Mouse (Mus musculus) liver, embryonic 11.5 days (tissue): ENCODE measurements around the gene Kif5a. TPM values are rescaled to one million over a fixed set of nuclear protein-coding genes. Genes with fewer than 3 reads are reported as not detected.

ENCODE experiments used
- ATAC-seq: fragments of 200-750 bp; cut with Nextera tagmentation; replicated peaks from 2 replicates; pipeline ENCODE4 v1.8.0; 2017; ENCODE audit warnings: moderate number of reproducible peaks, mild to moderate bottlenecking, moderate TSS enrichment, moderate library complexity; ENCODE audit not compliant: low FRiP score
- DNase-seq: peaks from one replicate; pipeline ENCODE4 v3.0.0-alpha.2; 2017; ENCODE audit warnings: low spot score
- H3K27ac ChIP-seq: fragments of 300-500 bp; sonication (generic); 2 replicates; pipeline ENCODE4 v1.5.1; 2014; ENCODE audit warnings: mild to moderate bottlenecking, low read depth, low read length, control low read depth
- H3K27me3 ChIP-seq: fragments of 300-500 bp; sonication (generic); replicated peaks from 2 replicates; pipeline ENCODE4 v1.6.1; 2014; ENCODE audit warnings: low read length, mixed read lengths; ENCODE audit not compliant: control insufficient read depth, insufficient read depth
- H3K36me3 ChIP-seq: fragments of 300-500 bp; sonication (generic); 2 replicates; pipeline ENCODE4 v1.6.1; 2014; ENCODE audit warnings: mild to moderate bottlenecking, low read length, moderate library complexity, mixed read lengths; ENCODE audit not compliant: control insufficient read depth, insufficient read depth
- H3K4me1 ChIP-seq: fragments of 300-500 bp; sonication (generic); replicated peaks from 2 replicates; pipeline ENCODE4 v1.6.1; 2014; ENCODE audit warnings: low read length, mixed read lengths; ENCODE audit not compliant: control insufficient read depth, insufficient read depth
- H3K4me2 ChIP-seq: fragments of 300-500 bp; sonication (generic); 2 replicates; pipeline ENCODE4 v1.6.1; 2014; ENCODE audit warnings: mild to moderate bottlenecking, control low read depth, moderate library complexity
- H3K4me3 ChIP-seq: fragments of 300-500 bp; sonication (generic); 2 replicates; pipeline ENCODE4 v1.5.1; 2014; ENCODE audit warnings: low read depth, low read length, control low read depth
- H3K9ac ChIP-seq: fragments of 300-500 bp; sonication (generic); 2 replicates; pipeline ENCODE4 v1.6.1; 2014; ENCODE audit warnings: low read depth, low read length, control low read depth
- H3K9me3 ChIP-seq: fragments of 300-500 bp; sonication (generic); 2 replicates; pipeline ENCODE4 v1.6.1; 2016; ENCODE audit warnings: low read length, inconsistent platforms, mixed read lengths; ENCODE audit not compliant: control insufficient read depth
- WGBS: fragments of 180-500 bp; shearing (Covaris S2); extraction: QIAGEN DNeasy Blood & Tissue Kit; methylation state at CpG from one replicate; pipeline ENCODE4 v1.1.7; 2014; 5-methylcytosine and 5-hydroxymethylcytosine counted together
- polyA plus RNA-seq: library from polyadenylated mRNA; unstranded; fragments of >200 nt; fragmentation: Nextera tagmentation; extraction: Ambion mirVana; gene quantifications from 2 replicates; pipeline ENCODE4 v1.2.1, GENCODE M21; 2014

Gene Kif5a
- polyA plus RNA-seq, 1 experiment from 2014 or later, result 1.4 TPM

DNA sequence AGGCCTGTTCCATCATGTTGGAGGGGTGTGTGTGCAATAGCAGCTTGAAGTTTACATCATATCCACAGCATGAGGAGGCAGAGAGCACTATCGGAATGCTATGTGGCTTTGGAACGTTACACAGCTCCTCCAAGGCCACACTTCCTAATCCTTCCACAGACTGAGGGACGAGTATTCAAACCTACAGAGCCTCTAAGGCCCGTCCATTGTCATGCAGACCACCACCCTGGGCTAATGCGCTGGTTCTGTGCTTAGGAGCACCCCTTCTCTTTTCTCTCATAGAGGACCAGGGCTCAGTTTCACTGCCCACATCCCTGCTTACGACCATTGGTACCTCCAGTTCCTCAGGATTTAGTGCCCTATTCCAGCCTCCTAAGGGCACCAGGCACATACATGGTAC lies 37.9 kb downstream of the Kif5a start:
- Histone ChIP-seq H3K9me3 (no peaks in the 10 kb centered on the region), H3K27ac (no peak overlapping the region), H3K4me2 (no peak overlapping the region), H3K4me3 (no peak overlapping the region), H3K27me3 (no peaks in the 10 kb centered on the region; the same call in 1 of the 2 replicates), H3K9ac (no peak overlapping the region), H3K4me1 (peaks cover 9% of the 10 kb centered on the region), H3K36me3 (no peaks in the 10 kb centered on the region)
- WGBS, result 61% methylated on average over 6 of the region's 6 CpGs
- ATAC-seq (no peak), DNase-seq (no peak)

DNA sequence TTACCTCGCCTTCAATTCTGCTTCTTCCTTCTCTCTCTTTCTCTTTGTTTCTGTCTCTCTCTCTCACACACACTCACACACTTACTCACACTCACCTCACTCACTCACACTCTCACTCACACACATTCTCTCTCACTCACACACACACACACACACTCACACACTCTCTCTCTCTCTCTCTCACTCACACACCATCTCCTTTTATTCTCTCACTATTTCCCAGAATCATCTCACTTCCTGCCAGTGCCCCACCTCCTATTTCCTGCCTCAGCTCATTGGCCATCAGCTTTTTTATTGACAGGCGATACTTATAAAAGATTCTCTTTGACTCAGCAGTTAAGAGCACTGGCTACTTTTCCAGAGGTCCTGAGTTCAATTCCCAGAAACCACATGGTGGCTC lies 44.8 kb downstream of the Kif5a start:
- Histone ChIP-seq H3K27me3 (no peaks in the 10 kb centered on the region), H3K4me1 (peaks cover 7% of the 10 kb centered on the region), H3K9me3 (no peaks in the 10 kb centered on the region), H3K36me3 (no peaks in the 10 kb centered on the region), H3K27ac (no peak overlapping the region), H3K4me3 (no peak overlapping the region), H3K4me2 (no peak overlapping the region), H3K9ac (no peak overlapping the region)
- WGBS, result 83% methylated on average over 2 of the region's 2 CpGs
- DNase-seq (no peak), ATAC-seq (no peak)

DNA sequence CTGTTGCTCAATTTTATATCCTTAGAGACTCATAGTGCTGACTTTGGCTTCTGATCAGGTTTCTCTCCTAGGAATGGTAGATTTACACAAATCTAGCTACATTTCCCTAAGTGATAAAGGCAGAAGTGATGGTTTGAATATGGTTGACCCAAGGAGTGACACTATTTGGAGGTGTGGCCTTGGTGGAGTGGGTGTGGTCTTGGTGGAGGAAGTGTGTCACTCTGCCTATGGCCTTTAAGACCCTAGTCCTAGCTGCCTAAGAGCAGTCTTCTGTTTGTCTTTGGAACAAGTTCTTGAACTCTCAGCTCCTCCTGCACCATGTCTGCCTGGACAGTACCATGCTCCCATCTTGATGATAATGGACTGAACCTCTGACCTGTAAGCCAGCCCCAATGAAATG lies 46.0 kb downstream of the Kif5a start:
- Histone ChIP-seq H3K27ac (no peak overlapping the region), H3K27me3 (no peaks in the 10 kb centered on the region), H3K36me3 (no peaks in the 10 kb centered on the region), H3K4me2 (no peak overlapping the region), H3K9me3 (no peaks in the 10 kb centered on the region), H3K4me1 (peaks cover 7% of the 10 kb centered on the region), H3K9ac (no peak overlapping the region), H3K4me3 (no peak overlapping the region)
- ATAC-seq, result no peak
- DNase-seq, result no peak

DNA sequence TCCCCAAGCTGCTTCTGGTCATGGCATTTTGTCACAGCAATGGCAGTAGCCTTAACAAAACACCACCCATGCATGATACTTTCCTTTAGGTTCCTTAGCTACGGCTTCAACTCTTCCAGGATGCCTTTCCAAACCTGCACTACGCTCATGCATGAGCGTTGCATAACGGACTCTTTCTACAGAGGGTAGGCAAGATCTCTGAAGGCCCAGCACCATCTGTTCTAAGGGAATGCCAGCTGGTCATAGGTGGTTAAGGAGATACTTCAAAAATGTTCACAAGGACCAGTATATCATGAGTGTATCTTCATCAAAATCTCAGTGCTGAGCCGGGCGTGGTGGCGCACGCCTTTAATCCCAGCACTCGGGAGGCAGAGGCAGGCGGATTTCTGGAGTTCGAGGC lies 46.7 kb downstream of the Kif5a start:
- 90% methylated on average over 11 of the region's 11 CpGs for WGBS
- no peak overlapping the region for H3K27ac ChIP-seq

DNA sequence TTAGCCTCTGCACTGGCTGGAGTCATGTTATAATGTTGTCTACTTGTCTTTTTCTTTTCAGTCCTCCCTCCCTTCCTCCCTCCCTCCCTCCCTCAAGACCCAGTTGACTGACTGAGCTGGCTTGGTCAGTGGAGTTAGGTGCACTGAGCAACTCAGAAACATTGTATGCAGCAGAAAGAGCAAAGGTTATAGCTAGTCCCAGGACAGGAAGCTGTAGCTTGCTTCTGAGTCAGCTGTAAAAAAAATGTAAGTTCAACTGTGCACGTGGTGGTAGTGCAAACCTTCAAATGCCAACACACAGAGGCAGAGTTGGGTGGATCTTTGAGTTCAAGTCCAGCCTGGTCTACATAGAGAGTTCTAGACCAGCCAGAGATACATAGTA lies 48.7 kb downstream of the Kif5a start:
- Histone ChIP-seq H3K36me3 (0 out of 2 replicates have a peak, but pooled peaks cover under 1% of the 10 kb centered on the region), H3K9ac (no peak overlapping the region; the same call in 1 of the 2 replicates), H3K4me1 (peaks cover 20% of the 10 kb centered on the region), H3K4me2 (no peak overlapping the region), H3K4me3 (no peak overlapping the region), H3K27me3 (no peaks in the 10 kb centered on the region), H3K9me3 (no peaks in the 10 kb centered on the region), H3K27ac (peak overlapping the region; percentile 32; the same call in 1 of the 2 replicates)
- ATAC-seq, result no peak
- 56% methylated on average over 1 of the region's 1 CpGs for WGBS
- no peak for DNase-seq

More for the DNA sequence above, 46.7 kb downstream of the Kif5a start:
- Histone ChIP-seq H3K27me3 (no peaks in the 10 kb centered on the region), H3K9ac (no peak overlapping the region), H3K4me1 (peaks cover 7% of the 10 kb centered on the region), H3K4me3 (no peak overlapping the region), H3K9me3 (no peaks in the 10 kb centered on the region), H3K4me2 (no peak overlapping the region), H3K36me3 (no peaks in the 10 kb centered on the region)
- DNase-seq (no peak), ATAC-seq (no peak)

DNA sequence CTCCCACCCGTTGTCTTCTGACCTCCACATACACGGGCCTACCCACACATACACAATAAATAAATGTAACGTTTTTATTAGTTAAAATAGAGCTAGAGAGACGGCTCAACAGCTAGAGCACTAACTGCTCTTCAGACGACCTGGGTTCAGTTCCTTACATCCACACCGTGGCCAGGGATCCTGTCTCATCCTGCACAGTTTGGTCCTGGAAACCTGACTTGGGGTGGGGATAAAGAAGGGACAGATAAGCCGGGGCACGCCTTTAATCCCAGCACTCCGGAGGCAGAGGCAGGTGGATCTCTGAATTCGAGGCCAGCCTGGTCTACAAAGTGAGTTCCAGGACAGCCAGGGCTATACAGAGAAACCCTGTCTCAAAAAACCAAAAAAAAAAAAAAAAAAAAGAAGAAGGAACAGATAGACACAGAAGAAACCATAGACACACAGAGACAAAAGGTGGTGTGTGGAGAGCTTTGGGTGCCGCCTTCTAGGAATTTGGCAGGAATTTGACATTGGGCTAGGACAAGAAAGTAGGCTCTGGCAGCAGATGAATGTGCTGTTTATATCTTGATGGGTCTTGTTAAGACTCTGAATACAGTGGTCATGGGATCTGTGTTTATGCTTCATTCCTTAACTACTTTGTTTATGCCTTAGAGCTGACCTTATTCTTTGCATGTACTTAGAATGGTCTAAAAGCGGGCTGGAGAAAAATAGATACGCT lies 49.3 kb downstream of the Kif5a start:
- WGBS, result 80% methylated on average over 13 of the region's 13 CpGs
- H3K27ac ChIP-seq, result no peak overlapping the region
- ATAC-seq (no peak), DNase-seq (no peak)
- H3K36me3 ChIP-seq, result 0 out of 2 replicates have a peak, but pooled peaks cover 2% of the 10 kb centered on the region
- no peak overlapping the region for H3K4me3 ChIP-seq
- no peak overlapping the region; the same call in 1 of the 2 replicates for H3K9ac ChIP-seq
- no peaks in the 10 kb centered on the region for H3K27me3 ChIP-seq
- H3K4me1 ChIP-seq, result peaks cover 22% of the 10 kb centered on the region
- H3K9me3 ChIP-seq, result no peaks in the 10 kb centered on the region
- no peak overlapping the region for H3K4me2 ChIP-seq

DNA sequence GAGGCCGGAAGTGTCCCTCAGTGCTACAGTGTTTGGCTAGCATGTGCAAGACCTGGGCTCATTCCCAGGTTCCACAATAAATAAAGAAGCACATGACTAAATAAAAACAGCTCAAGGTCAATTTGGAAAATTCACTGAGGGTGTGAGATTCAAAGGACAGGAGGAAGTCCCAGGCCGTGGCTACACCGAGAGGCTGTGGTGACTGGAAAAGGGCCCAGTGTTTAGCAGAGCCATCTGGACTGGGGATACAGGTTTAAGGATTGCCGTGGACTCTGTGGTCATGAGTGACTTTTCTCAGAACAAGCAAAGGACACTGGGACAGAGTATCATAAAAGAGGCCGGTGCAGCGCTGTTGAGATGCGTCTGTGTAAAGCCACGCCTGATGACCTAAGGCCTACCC lies 49.9 kb downstream of the Kif5a start:
- 0 out of 2 replicates have a peak, but pooled peaks cover 2% of the 10 kb centered on the region for H3K36me3 ChIP-seq
- no peaks in the 10 kb centered on the region for H3K27me3 ChIP-seq
- no peak for DNase-seq
- H3K9me3 ChIP-seq, result no peaks in the 10 kb centered on the region
- WGBS, result 87% methylated on average over 8 of the region's 8 CpGs
- H3K4me2 ChIP-seq, result no peak overlapping the region
- H3K9ac ChIP-seq, result no peak overlapping the region
- ATAC-seq, result no peak
- H3K27ac ChIP-seq, result no peak overlapping the region
- H3K4me1 ChIP-seq, result peaks cover 22% of the 10 kb centered on the region
- no peak overlapping the region for H3K4me3 ChIP-seq

DNA sequence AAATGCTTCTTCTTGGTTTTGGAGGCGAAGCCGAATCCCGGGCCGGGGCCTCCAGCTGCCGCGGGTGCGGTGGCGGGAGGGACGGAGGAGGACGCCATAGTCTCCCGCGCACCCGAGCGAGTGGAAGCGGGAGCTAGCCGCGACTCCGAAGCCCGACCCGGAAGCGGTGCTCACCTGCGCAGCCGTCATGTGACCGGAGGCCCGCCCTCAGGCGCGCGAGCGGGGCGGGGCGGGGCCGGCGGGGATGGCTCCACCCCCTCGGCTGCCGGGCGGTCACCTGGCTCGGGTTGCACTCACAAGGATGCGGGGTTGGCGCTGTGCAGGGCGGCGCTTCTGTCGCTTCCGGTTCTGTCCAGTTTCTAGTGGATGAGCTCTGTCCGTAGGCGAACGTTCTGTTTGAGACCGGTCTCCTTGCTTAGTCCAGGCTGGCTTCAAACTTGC lies 51.7 kb downstream of the Kif5a start, which contains the start of gene Pip4k2c:
Gene Pip4k2c, minus strand, starts transcription at position 172 of the 441 bp plus-strand sequence.
- peak within 1 kb of the TSS; percentile 92 for H3K9ac ChIP-seq
- DNase-seq, result peak; percentile 94
- no peaks in the 10 kb centered on the region for H3K27me3 ChIP-seq
- peak; percentile 93 for ATAC-seq
- peak within 1 kb of the TSS; percentile 95 for H3K4me3 ChIP-seq
- H3K36me3 ChIP-seq, result peaks cover 8% of the 10 kb centered on the region; the same call in 1 of the 2 replicates
- peak within 1 kb of the TSS; percentile 94 for H3K4me2 ChIP-seq
- peak within 1 kb of the TSS; percentile 84 for H3K27ac ChIP-seq
- peaks cover 25% of the 10 kb centered on the region for H3K4me1 ChIP-seq
- under 1% methylated on average over 47 of the region's 47 CpGs for WGBS
- no peaks in the 10 kb centered on the region for H3K9me3 ChIP-seq

DNA sequence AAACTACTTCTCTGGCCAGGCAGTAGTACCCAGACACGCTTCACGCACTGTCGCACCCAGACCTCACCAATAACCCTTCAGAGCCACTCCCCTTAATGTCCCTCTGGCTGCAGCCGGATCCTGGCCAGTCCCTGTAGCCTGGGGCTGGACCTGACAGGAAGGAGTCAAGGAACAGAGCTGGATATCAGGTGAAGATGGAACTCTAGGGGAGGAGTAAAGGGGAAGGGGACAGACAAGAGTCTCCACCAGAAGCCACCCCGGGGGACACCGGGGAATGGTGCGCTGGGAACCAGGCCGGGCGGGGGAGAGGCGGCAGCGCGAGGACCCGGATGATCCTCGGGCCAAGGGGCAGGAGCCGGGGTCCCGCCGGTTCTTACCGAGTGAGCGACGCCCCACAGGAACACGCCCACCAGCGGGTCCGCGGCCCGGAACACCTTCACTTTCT lies 52.2 kb downstream of the Kif5a start:
- peak; percentile 60 for DNase-seq
- Histone ChIP-seq H3K27ac (peak overlapping the region; percentile 84), H3K27me3 (no peaks in the 10 kb centered on the region), H3K9me3 (no peaks in the 10 kb centered on the region), H3K9ac (peak overlapping the region; percentile 92), H3K4me1 (peaks cover 30% of the 10 kb centered on the region), H3K36me3 (peaks cover 8% of the 10 kb centered on the region; the same call in 1 of the 2 replicates), H3K4me3 (peak overlapping the region; percentile 95), H3K4me2 (peak overlapping the region; percentile 94)
- under 1% methylated on average over 25 of the region's 25 CpGs for WGBS
- peak; percentile 62 for ATAC-seq
